Comparison of ENCODE assay signal across 8 mouse cellular contexts in genomic region chr5:133173155-133173723, GRCm38 (mm10).
A peak's percentile ranks its signal among the peaks of the same experiment; 100 is the strongest.
DNase-seq lines count a peak whose midpoint lies in the region; ATAC-seq and TF ChIP-seq lines count a peak whose summit lies in the region.

No protein-coding gene starts in this region.

- DNase-seq in midbrain, postnatal 0 days (ENCODE audit: low spot score), result peak; percentile 70
- DNase-seq in embryo, embryonic 11.5 days (ENCODE audit: low read depth, low spot score), result peak; percentile 23
- peak; percentile 99 for DNase-seq in heart, adult 11 months
- peak; percentile 47 to 51 for DNase-seq in kidney, adult 8-10 months
- DNase-seq in right cerebral cortex, adult 18-20 months, result peak; percentile 57
- no peak for DNase-seq in thymus, adult 2 months

- no peak for ATAC-seq in midbrain, postnatal 0 days (ENCODE audit: low FRiP score)
- ATAC-seq in midbrain, embryonic 16.5 days, result no peak
- 0 out of 2 replicates have a peak, but pooled peaks have one; percentile 25 for ATAC-seq in liver, embryonic 15.5 days (ENCODE audit: insufficient read depth)

- no peak overlapping the region for H3K27ac ChIP-seq in midbrain, postnatal 0 days (ENCODE audit: low read depth, low read length)
- H3K27ac ChIP-seq in midbrain, embryonic 16.5 days (ENCODE audit: low read length), result no peak overlapping the region
- no peak overlapping the region for H3K27ac ChIP-seq in liver, embryonic 15.5 days (replicated peaks)
- H3K27ac ChIP-seq in thymus, adult 2 months (ENCODE audit: control insufficient read depth, insufficient read depth, low read length), result no peak overlapping the region

- no peak overlapping the region for H3K9ac ChIP-seq in midbrain, postnatal 0 days (replicated peaks; ENCODE audit: low read length, poor library complexity, severe bottlenecking)
- H3K9ac ChIP-seq in midbrain, embryonic 16.5 days (ENCODE audit: low read depth, low read length), result no peak overlapping the region
- no peak overlapping the region for H3K9ac ChIP-seq in liver, embryonic 15.5 days

- H3K4me2 ChIP-seq in midbrain, postnatal 0 days (ENCODE audit: low read depth, low read length, poor library complexity, severe bottlenecking), result no peak overlapping the region
- H3K4me2 ChIP-seq in midbrain, embryonic 16.5 days (ENCODE audit: low read length), result no peak overlapping the region
- H3K4me2 ChIP-seq in liver, embryonic 15.5 days, result no peak overlapping the region

- TF ChIP-seq POLR2A in thymus, adult 2 months (IDR thresholded peaks at IDR 0.05; ENCODE audit: control insufficient read depth, extremely low read depth, insufficient read depth, low read length, poor library complexity), result no peak

- TF ChIP-seq CTCF in midbrain, postnatal 0 days (IDR thresholded peaks at IDR 0.05), result no peak
- no peak for TF ChIP-seq CTCF in thymus, adult 2 months (IDR thresholded peaks at IDR 0.05; ENCODE audit: borderline replicate concordance, control insufficient read depth, extremely low read depth, insufficient read depth, low read length, poor library complexity)

- 44% methylated on average over 6 of the region's 6 CpGs for WGBS in midbrain, postnatal 0 days
- 55% methylated on average over 6 of the region's 6 CpGs for WGBS in midbrain, embryonic 16.5 days
- 53% methylated on average over 6 of the region's 6 CpGs for WGBS in liver, embryonic 15.5 days (ENCODE audit: insufficient replicate concordance)
- WGBS in thymus, adult 2 months, result 61% methylated on average over 6 of the region's 6 CpGs

- H3K36me3 ChIP-seq in midbrain, postnatal 0 days (ENCODE audit: insufficient read depth, low read length), result no peaks in the 10 kb centered on the region
- H3K36me3 ChIP-seq in midbrain, embryonic 16.5 days (ENCODE audit: control insufficient read depth, insufficient read depth, low read length), result no peaks in the 10 kb centered on the region
- H3K36me3 ChIP-seq in liver, embryonic 15.5 days (replicated peaks), result no peaks in the 10 kb centered on the region
- H3K36me3 ChIP-seq in thymus, adult 2 months (ENCODE audit: control insufficient read depth, insufficient read depth, low read length), result no peaks in the 10 kb centered on the region

- no peaks in the 10 kb centered on the region for H3K4me1 ChIP-seq in midbrain, postnatal 0 days (ENCODE audit: insufficient read depth, low read length)
- H3K4me1 ChIP-seq in midbrain, embryonic 16.5 days (ENCODE audit: control insufficient read depth, insufficient read depth, low read length), result no peaks in the 10 kb centered on the region
- no peaks in the 10 kb centered on the region for H3K4me1 ChIP-seq in liver, embryonic 15.5 days (replicated peaks)
- H3K4me1 ChIP-seq in thymus, adult 2 months (replicated peaks; ENCODE audit: control insufficient read depth, insufficient read depth, low read length), result no peaks in the 10 kb centered on the region

- H3K4me3 ChIP-seq in midbrain, postnatal 0 days (ENCODE audit: low read depth, low read length), result no peak overlapping the region
- no peak overlapping the region for H3K4me3 ChIP-seq in midbrain, embryonic 16.5 days (ENCODE audit: low read depth, low read length)
- H3K4me3 ChIP-seq in liver, embryonic 15.5 days (replicated peaks), result no peak overlapping the region
- no peak overlapping the region for H3K4me3 ChIP-seq in thymus, adult 2 months (ENCODE audit: control insufficient read depth, insufficient read depth, low read length)

- no peaks in the 10 kb centered on the region for H3K9me3 ChIP-seq in midbrain, postnatal 0 days (ENCODE audit: low read length)
- no peaks in the 10 kb centered on the region for H3K9me3 ChIP-seq in midbrain, embryonic 16.5 days (replicated peaks; ENCODE audit: control insufficient read depth, low read length, poor library complexity, severe bottlenecking)
- no peaks in the 10 kb centered on the region for H3K9me3 ChIP-seq in liver, embryonic 15.5 days (replicated peaks)

- H3K27me3 ChIP-seq in midbrain, postnatal 0 days (ENCODE audit: insufficient read depth, low read length), result no peaks in the 10 kb centered on the region; the same call in 1 of the 2 replicates
- no peaks in the 10 kb centered on the region for H3K27me3 ChIP-seq in midbrain, embryonic 16.5 days (ENCODE audit: control insufficient read depth, insufficient read depth, low read depth, low read length)
- H3K27me3 ChIP-seq in liver, embryonic 15.5 days, result no peaks in the 10 kb centered on the region
- H3K27me3 ChIP-seq in thymus, adult 2 months (ENCODE audit: control insufficient read depth, insufficient read depth, low read length), result no peaks in the 10 kb centered on the region
